Mouse (Mus musculus): Measurements from ENCODE around the gene Fam173b.
A peak's percentile ranks its signal among the peaks of the same experiment; 100 is the strongest.

DNA sequence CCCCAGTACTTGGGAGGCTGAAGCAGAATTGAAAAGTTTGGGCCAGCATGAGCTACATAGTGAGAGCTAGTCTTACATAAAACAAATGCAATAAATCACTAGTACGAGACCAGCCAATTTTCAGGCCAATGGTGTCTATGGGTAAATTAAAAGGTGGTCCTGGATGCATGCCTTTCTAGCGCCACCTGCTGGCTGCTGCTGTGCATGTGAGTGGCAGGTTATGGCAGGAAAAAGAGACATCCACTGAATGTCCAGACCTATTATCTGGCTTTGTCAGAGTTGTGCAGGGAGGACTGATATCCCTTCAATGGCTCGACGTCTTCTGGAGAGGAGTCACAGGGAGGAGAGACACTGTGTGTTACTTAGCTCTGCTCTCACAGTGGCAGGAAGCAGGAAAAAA lies 15.1 kb upstream of the Fam173b start:
- peak; percentile 99 for TF ChIP-seq CTCF (conservative IDR thresholded peaks at IDR 0.05; ENCODE audit: insufficient read depth, insufficient read length, low read depth, low read length)
- no peak for TF ChIP-seq POLR2A (IDR thresholded peaks at IDR 0.05; ENCODE audit: low read depth, low read length)
